In the genomic region with DNA sequence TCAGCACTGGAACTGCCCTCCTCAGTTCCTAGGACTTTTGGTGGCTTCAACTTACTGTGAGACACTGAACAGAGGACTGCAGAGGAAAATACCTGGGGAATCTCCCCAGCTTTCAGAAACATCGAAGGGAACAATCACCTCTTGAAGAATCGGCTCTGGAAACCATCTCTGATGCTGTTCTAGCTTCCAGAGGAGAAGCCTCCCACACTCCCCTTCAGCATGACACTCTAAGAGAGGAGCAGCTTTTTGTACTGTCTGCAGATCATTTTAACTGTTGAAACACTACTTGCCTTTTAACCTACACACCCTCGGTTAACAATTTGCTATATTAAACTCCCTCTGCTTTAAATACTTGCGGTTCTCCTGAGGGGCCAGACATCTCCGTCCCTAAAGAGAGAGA, we compare ENCODE assay signal across 15 mouse cellular contexts.
"Had no signal": no experiment of that assay in that cellular context is flagged by ENCODE, and none has a peak within 500 bp of the region (broad histone marks: within the 10 kb centered on the region; RNA-seq: fewer than 3 reads in every experiment).

No protein-coding gene starts in this region.

- H3K27ac ChIP-seq: liver, embryonic 14.5 days; midbrain, embryonic 10.5 days; midbrain, embryonic 12.5 days; neural tube, embryonic 12.5 days; stomach, embryonic 15.5 days; stomach, postnatal 0 days had no signal

- DNase-seq: lung, adult 18-20 months; lung, embryonic 14.5 days; lung, postnatal 10 days; lung, postnatal 4 days; midbrain, embryonic 14.5 days; right cerebral cortex, postnatal 25 days; thymus, adult 18-20 months; thymus, postnatal 14 days; thymus, postnatal 36 days had no signal

- H3K9ac ChIP-seq: liver, embryonic 14.5 days; lung, embryonic 14.5 days; midbrain, embryonic 12.5 days; neural tube, embryonic 12.5 days; stomach, embryonic 15.5 days had no signal

- H3K9me3 ChIP-seq: midbrain, embryonic 10.5 days; midbrain, embryonic 12.5 days; neural tube, embryonic 12.5 days; stomach, embryonic 15.5 days had no signal

- H3K4me3 ChIP-seq: midbrain, embryonic 10.5 days; midbrain, embryonic 12.5 days; neural tube, embryonic 12.5 days; stomach, embryonic 15.5 days had no signal

- H3K4me1 ChIP-seq: midbrain, embryonic 12.5 days; neural tube, embryonic 12.5 days; stomach, embryonic 15.5 days had no signal

- H3K27me3 ChIP-seq: midbrain, embryonic 12.5 days; neural tube, embryonic 12.5 days; stomach, embryonic 15.5 days had no signal

- H3K4me2 ChIP-seq: lung, embryonic 14.5 days; midbrain, embryonic 12.5 days; neural tube, embryonic 12.5 days; stomach, embryonic 15.5 days had no signal

- H3K36me3 ChIP-seq: midbrain, embryonic 10.5 days; midbrain, embryonic 12.5 days; neural tube, embryonic 12.5 days; stomach, embryonic 15.5 days had no signal
